Mouse (Mus musculus) neural tube, embryonic 14.5 days (tissue): ENCODE data around the gene Uqcc1. TPM values are rescaled to one million over a fixed set of nuclear protein-coding genes. Genes with fewer than 3 reads are reported as not detected.
"Not testable (repeated sequence)": the region's sequence is repeated elsewhere in the genome, so short reads cannot be mapped to it uniquely, and the experiment has no call there.

Experiments
- ATAC-seq: fragments of 200-750 bp; cut with Nextera tagmentation; 2 replicates; pipeline ENCODE4 v1.8.0; 2017; ENCODE audit warnings: low read depth, mild to moderate bottlenecking, moderate TSS enrichment, moderate library complexity
- H3K27ac ChIP-seq: fragments of 300-500 bp; sonication (generic); 2 replicates; pipeline ENCODE4 v1.5.1; 2014; ENCODE audit warnings: low read depth, mild to moderate bottlenecking, control low read depth, low read length, moderate library complexity, mixed read lengths
- H3K27me3 ChIP-seq: fragments of 300-500 bp; sonication (generic); 2 replicates; pipeline ENCODE4 v1.6.1; 2014; ENCODE audit warnings: low read length; ENCODE audit not compliant: control insufficient read depth, insufficient read depth
- H3K36me3 ChIP-seq: fragments of 300-500 bp; sonication (generic); 2 replicates; pipeline ENCODE4 v1.6.1; 2014; ENCODE audit warnings: low read length, mixed read lengths; ENCODE audit not compliant: control insufficient read depth, insufficient read depth
- H3K4me1 ChIP-seq: fragments of 300-500 bp; sonication (generic); 2 replicates; pipeline ENCODE4 v1.6.1; 2014; ENCODE audit warnings: low read length; ENCODE audit not compliant: control insufficient read depth, insufficient read depth
- H3K4me2 ChIP-seq: fragments of 300-500 bp; sonication (generic); 2 replicates; pipeline ENCODE4 v1.6.1; 2014; ENCODE audit warnings: mild to moderate bottlenecking, low read depth, low read length, control low read depth
- H3K4me3 ChIP-seq: fragments of 300-500 bp; sonication (generic); 2 replicates; pipeline ENCODE4 v1.5.1; 2014; ENCODE audit warnings: low read depth, low read length, control low read depth, mixed read lengths
- H3K9ac ChIP-seq: fragments of 300-500 bp; sonication (generic); replicated peaks from 2 replicates; pipeline ENCODE4 v1.6.1; 2014; ENCODE audit warnings: low read depth, mild to moderate bottlenecking, control low read depth, low read length, mixed read lengths
- H3K9me3 ChIP-seq: fragments of 300-500 bp; sonication (generic); 2 replicates; pipeline ENCODE4 v1.6.1; 2016; ENCODE audit warnings: low read length; ENCODE audit not compliant: control insufficient read depth
- WGBS: fragments of 180-500 bp; shearing (Covaris S2); extraction: QIAGEN DNeasy Blood & Tissue Kit; methylation state at CpG from one replicate; pipeline ENCODE4 v1.1.7; 2014; 5-methylcytosine and 5-hydroxymethylcytosine counted together
- polyA plus RNA-seq: library from polyadenylated mRNA; unstranded; fragments of >200 nt; fragmentation: Nextera tagmentation; extraction: Ambion mirVana; gene quantifications from 2 replicates; pipeline ENCODE4 v1.2.1, GENCODE M21; 2014

Gene Uqcc1
- polyA plus RNA-seq, 1 experiment from 2014 or later, result 69.6 TPM

DNA sequence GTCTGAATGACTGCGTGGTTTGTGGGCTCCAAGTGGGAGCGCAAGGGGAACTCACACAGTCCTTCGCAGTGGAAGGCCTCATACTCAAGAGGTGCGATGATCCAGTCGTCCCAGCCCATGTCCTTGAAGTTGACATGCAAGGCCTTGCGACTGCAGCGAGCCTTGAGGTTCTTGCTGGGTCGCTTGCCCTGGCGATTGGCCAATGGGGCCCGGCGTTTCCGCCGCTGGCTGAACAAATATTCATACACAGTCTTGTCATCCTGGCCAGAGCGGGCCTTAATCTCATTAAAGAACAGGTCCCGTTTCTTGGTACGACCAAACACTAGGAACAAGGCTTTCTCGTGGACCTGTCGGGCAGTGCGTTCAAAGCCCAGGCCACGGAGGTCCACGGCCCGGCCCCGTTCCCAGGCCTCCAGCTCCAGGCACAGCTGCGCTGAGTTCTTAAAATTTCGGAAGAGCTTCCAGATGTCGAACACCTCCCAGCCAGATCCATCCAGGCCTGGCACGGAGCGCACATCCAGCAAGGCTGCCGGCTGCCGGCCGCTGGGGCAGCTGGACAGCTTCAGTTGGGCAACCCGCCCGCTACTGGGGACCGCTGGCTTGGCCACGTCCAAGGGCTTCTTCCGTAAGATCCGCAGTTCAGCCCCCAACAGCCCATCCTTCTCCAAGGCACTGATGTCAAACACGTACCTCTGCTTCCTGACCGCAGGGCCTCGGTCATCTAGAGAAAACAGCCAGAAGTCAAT, 11.8 kb upstream of the Uqcc1 start:
- H3K27ac ChIP-seq, result no peak overlapping the region
- ATAC-seq, result no peak
- no peak overlapping the region for H3K4me3 ChIP-seq
- H3K4me2 ChIP-seq, result no peak overlapping the region
- H3K27me3 ChIP-seq, result no peaks in the 10 kb centered on the region
- H3K9me3 ChIP-seq, result no peaks in the 10 kb centered on the region
- 94% methylated on average over 40 of the region's 40 CpGs for WGBS
- no peaks in the 10 kb centered on the region for H3K36me3 ChIP-seq
- no peak overlapping the region for H3K9ac ChIP-seq
- peaks cover 7% of the 10 kb centered on the region; the same call in 1 of the 2 replicates for H3K4me1 ChIP-seq

DNA sequence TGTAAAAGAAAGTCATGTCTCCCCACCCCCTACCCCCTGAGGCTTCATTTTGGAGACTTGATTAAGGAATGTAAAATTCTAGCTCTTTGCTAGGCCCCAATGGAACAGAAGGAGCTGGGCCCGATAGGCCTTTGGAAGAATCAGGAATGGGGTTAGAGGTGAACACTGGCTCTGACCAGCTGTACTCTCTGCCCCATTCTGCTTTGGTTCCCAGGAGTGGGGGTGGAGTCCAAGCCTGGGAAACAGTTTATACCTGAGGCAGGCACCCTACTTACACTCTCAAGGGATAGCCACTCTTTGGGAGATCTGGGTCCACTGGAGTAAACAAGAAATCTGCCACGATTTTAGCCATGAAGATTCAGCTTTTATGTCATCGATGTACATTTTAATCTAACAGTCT, 10.6 kb upstream of the Uqcc1 start, which contains the start of gene Gm15557:
Gene Gm15557 (plus strand): TSS at position 48 of the 400 bp plus-strand sequence.
- H3K9me3 ChIP-seq, result no peaks in the 10 kb centered on the region
- no peak for ATAC-seq
- H3K27ac ChIP-seq, result no peak within 1 kb of the TSS
- peaks cover 7% of the 10 kb centered on the region; the same call in 1 of the 2 replicates for H3K4me1 ChIP-seq
- no peak within 1 kb of the TSS for H3K9ac ChIP-seq
- 91% methylated on average over 3 of the region's 3 CpGs for WGBS
- H3K4me3 ChIP-seq, result no peak within 1 kb of the TSS
- H3K36me3 ChIP-seq, result no peaks in the 10 kb centered on the region
- no peaks in the 10 kb centered on the region for H3K27me3 ChIP-seq
- H3K4me2 ChIP-seq, result no peak within 1 kb of the TSS

DNA sequence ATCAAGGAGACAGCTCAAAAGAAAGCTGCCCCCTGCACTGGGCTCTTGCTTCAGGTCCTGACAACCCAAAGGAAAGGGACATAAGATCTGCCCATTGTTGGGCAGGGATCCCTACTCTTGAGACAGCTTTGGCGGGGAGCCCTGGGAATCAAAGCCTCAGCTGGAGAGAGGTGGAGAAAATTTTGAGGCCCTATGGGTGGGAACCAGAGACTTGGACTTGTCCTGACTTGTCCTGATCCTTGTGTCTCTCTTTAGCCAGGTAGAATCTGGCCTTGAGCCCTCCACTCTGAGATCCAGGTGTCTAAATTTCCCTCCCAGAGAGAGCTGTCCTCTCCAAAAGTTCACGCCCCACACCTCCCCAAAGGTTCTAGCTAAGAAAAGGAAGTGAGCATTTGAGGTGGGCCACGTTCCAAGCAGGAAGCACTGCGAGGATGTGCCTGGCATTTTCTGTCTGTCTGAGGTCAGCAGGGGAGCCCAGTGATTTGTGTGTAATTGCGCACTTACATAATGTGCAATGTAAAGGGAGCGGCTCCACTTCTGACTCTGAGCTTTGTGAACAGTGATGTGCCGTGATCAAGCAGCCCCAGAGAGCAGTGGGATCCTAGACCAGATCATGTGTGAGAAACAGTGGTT, 9.9 kb upstream of the Uqcc1 start:
- H3K27ac ChIP-seq, result no peak overlapping the region
- no peak overlapping the region for H3K4me2 ChIP-seq
- H3K27me3 ChIP-seq, result no peaks in the 10 kb centered on the region
- H3K9ac ChIP-seq, result no peak overlapping the region
- 62% methylated on average over 7 of the region's 7 CpGs for WGBS
- H3K4me1 ChIP-seq, result peaks cover 7% of the 10 kb centered on the region; the same call in 1 of the 2 replicates
- H3K9me3 ChIP-seq, result no peaks in the 10 kb centered on the region
- H3K36me3 ChIP-seq, result no peaks in the 10 kb centered on the region
- H3K4me3 ChIP-seq, result no peak overlapping the region
- no peak for ATAC-seq

DNA sequence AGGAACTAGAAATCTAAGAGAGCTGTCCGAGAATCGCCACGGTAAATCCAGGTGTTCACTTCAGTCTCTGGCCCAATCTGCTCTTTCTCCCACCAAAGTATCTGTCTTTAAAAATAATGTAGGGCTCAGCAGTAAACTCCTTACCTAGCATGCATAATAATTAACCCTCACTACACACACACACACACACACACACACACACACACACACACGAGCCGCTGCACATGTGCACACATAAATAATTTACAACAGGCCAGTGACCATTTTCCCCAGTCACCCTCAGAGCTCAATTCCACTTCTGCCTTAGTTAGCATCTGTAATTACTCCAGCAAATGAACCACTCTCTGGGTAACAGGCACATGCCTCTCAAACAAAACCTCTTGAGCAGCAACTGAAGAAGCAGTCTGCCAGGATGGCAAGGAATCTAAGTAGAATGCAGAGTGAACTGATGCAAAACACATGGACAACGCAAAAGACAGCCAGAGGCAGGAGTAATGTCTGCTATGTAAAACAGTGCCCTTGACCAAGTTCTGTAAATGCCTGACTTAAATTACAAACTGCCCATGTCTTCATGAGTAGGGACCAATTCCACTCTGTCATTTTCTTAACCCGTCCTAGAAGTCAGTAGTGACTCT, 1.3 kb downstream of the Uqcc1 start:
- Histone ChIP-seq H3K27ac (no peak overlapping the region), H3K4me2 (peak overlapping the region; percentile 63), H3K4me1 (peaks cover 12% of the 10 kb centered on the region), H3K36me3 (no peaks in the 10 kb centered on the region), H3K27me3 (no peaks in the 10 kb centered on the region), H3K9me3 (no peaks in the 10 kb centered on the region), H3K9ac (no peak overlapping the region), H3K4me3 (peak overlapping the region; percentile 42)
- 77% methylated on average over 7 of the region's 7 CpGs for WGBS
- no peak for ATAC-seq

DNA sequence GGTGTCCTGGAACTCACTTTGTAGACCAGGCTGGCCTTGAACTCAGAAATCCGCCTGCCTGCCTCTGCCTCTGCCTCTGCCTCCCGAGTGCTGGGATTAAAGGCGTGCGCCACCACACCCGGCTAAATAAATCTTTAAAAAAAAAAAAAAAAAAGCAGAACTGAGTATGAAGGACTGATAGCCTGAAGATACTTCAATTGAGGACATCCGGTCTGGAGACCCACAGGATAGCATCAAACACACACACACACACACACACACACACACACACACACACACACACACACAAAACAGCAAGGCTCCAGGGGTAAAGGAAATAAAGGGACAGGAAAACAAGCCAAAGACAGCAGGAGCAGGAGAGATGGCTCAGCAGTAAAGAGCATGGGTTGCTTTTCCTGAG, 4.9 kb downstream of the Uqcc1 start:
- H3K4me3 ChIP-seq, H3K9me3 ChIP-seq, H3K27ac ChIP-seq, H3K4me2 ChIP-seq, ATAC-seq, H3K4me1 ChIP-seq, H3K9ac ChIP-seq, H3K36me3 ChIP-seq, H3K27me3 ChIP-seq: not testable (repeated sequence)
- 94% methylated on average over 6 of the region's 6 CpGs for WGBS

DNA sequence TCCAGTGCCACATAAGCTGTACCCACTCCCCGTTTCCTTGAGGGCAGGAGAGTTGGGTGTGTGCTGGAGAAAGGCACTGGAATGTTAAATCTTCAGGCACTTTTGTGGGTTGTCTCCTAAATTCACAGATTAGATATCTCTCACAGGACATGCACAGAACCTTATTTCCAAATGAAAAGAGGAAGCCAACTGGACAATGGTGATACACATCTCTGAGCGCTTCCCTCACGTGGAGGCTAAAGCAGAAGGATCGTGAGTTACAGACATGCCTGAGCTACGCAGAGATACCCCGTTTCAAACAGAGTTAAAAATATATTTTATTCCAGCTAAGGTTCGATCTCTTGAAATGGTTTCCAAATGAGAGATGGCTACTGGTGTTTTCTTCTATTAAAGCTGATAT, 7.0 kb downstream of the Uqcc1 start:
- H3K9me3 ChIP-seq, result no peaks in the 10 kb centered on the region
- no peaks in the 10 kb centered on the region for H3K36me3 ChIP-seq
- no peak overlapping the region for H3K4me2 ChIP-seq
- no peak overlapping the region for H3K27ac ChIP-seq
- no peak overlapping the region for H3K9ac ChIP-seq
- no peak for ATAC-seq
- no peaks in the 10 kb centered on the region for H3K4me1 ChIP-seq
- no peaks in the 10 kb centered on the region for H3K27me3 ChIP-seq
- WGBS, result 97% methylated on average over 7 of the region's 7 CpGs
- H3K4me3 ChIP-seq, result no peak overlapping the region

DNA sequence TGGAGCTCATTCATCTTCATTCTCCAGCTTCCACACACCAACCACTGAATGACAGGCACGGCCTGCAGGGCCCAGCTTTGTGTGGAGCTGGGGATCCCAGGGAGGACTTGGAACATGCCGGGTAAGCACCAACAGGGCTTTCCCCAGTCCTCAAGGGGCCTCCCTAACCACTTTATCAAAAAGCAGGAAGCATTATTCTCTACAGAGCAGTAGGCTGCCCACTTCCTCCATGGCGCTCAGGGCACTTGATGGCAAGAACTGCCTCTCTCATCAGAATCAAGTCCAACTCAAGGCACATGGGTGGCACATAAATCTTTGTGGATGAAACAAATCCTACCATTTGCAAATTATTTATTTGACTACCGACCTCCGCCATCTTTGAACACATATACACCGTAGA, 15.4 kb downstream of the Uqcc1 start:
- no peak for ATAC-seq
- no peaks in the 10 kb centered on the region for H3K4me1 ChIP-seq
- peaks cover 18% of the 10 kb centered on the region for H3K36me3 ChIP-seq
- no peaks in the 10 kb centered on the region for H3K9me3 ChIP-seq
- no peak overlapping the region for H3K4me3 ChIP-seq
- WGBS, result 96% methylated on average over 6 of the region's 6 CpGs
- H3K4me2 ChIP-seq, result no peak overlapping the region
- no peaks in the 10 kb centered on the region for H3K27me3 ChIP-seq
- H3K9ac ChIP-seq, result no peak overlapping the region
- H3K27ac ChIP-seq, result no peak overlapping the region

DNA sequence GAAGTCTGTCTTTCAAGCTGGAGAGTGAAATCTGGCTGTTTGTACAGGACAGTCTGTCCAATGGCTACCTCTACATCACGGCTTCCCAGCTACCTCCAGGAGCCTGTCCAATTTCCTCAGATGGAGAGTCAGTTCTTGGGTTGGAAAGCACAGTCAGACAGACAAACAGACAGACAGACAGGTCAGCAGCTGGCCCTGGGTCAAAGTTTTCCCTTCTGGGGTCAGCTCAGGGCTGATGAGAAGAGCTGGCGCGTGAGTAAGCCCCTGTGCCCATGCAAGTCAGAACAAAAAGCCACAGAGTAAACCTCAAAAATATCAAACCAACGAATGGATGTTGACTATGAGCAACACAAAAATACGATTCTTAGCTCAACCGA, 26.5 kb downstream of the Uqcc1 start:
- no peak overlapping the region for H3K4me3 ChIP-seq
- no peaks in the 10 kb centered on the region for H3K36me3 ChIP-seq
- H3K27me3 ChIP-seq, result no peaks in the 10 kb centered on the region
- no peak for ATAC-seq
- H3K4me1 ChIP-seq, result no peaks in the 10 kb centered on the region
- H3K9ac ChIP-seq, result no peak overlapping the region
- no peak overlapping the region for H3K27ac ChIP-seq
- H3K4me2 ChIP-seq, result no peak overlapping the region
- 96% methylated on average over 6 of the region's 6 CpGs for WGBS
- no peaks in the 10 kb centered on the region for H3K9me3 ChIP-seq

DNA sequence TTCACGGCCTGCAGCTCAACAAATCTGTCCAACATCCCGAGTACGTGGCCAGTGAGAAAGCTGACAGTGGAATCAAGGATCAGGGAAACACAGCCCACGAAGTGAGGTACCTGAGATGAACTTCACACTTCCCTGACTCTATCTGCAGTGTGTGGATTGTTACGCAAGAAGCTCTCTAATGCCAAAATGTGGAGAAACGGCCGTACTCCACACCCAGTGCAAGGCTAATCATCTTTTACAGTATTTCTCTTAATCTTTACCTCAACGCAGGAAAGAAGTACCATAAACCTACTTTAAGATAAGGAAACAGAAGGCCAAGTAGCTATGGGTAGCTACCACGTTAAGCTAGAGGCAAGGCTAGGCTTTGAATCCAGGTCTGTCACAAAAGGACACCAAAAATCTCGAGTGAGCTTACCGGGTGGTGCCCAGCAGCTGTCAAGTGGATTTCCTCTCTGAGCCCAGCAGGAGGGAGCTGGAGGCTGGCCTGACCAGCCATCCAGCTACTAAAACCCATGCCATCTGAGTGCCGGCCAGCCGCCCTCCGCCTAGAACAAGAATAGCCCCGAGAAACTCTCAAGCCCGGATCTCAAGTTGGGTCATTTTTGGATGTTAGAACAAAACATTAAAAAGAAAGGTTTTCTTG, 27.0 kb downstream of the Uqcc1 start:
- no peak overlapping the region for H3K4me2 ChIP-seq
- no peak overlapping the region for H3K9ac ChIP-seq
- 90% methylated on average over 16 of the region's 16 CpGs for WGBS
- H3K9me3 ChIP-seq, result no peaks in the 10 kb centered on the region
- no peaks in the 10 kb centered on the region for H3K36me3 ChIP-seq
- no peak overlapping the region for H3K27ac ChIP-seq
- no peaks in the 10 kb centered on the region for H3K4me1 ChIP-seq
- no peak for ATAC-seq
- no peak overlapping the region for H3K4me3 ChIP-seq
- H3K27me3 ChIP-seq, result no peaks in the 10 kb centered on the region
